Mouse (Mus musculus) ovary, postnatal 10 days (tissue): ENCODE results near the gene Hs6st2.
A peak's percentile ranks its signal among the peaks of the same experiment; 100 is the strongest.

Experiments used
- DNase-seq: peaks from one replicate; pipeline ENCODE4 v3.0.0; 2022; ENCODE audit warnings: low spot score

The Hs6st2 gene

DNA sequence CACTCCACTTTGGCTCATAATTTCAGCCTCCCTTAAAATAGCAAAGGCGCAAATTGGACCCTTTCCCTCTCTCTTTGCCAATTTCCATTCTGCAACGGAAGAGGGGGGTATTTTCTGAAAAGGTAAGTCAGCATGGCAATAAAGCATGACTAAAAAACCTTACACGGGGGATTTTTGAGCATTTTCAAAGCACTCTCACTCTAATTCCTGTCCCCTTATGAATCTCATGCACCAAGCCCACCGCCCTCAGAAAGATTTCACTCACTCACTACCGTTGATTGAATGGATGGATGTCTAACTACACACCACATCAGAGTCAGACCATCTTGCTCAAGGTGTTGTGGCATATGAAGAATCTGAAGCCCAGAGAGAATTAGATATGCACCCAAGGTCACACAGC is at the start of gene Hs6st2:
Gene Hs6st2 (minus strand): TSS at position 101 of the 400 bp plus-strand sequence.
- DNase-seq, result no peak

DNA sequence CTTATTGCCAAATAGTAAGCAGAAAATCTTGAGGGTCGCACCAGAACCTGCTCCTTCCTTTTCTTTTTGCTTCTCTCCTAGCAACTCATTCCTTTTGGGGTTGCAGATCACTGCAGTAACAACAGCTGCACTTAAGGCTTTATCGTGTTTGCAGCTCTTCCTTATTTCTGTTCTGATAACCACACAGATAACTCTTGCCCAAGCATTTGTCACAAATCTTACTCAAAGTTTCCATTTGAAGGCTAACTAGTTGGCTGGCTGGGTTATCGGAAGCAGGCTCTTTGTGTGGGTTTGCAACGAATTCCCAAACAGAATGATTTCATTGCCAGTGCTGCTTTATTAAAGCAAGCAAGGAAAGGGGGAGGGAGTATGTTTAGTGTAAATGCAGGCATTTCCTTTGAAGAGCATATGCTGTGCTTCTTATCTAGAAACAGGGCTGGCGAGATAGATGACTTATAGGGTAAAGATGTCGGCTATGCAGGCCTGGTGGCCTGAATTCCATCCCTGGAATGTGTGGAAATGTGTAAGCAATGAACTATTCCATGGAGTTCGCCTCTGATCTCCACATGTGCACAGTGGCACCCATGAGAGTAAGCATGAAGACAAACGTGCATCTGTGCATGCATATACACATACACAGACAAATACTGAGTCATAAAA is 32.6 kb upstream of the Hs6st2 start:
- DNase-seq, result no peak

DNA sequence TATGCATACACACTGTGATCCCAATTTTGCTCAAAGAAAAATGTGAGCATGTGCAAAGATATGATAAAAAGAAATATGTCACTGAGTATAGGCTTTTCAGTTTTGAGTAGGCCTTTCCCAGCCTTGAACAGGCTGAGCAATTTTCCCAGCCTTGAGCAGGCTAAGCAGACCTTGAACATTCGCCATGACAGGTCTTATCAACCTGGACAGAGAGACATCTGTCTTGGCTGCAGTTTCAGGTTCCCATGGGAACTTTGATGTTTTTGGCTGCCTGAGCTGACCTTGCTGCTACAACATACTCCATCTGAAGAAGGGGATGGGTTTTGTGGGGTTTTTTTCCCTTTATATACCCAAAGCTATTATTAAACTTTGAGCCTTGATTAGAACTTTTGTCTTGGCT is 31.3 kb upstream of the Hs6st2 start:
- DNase-seq, result no peak

DNA sequence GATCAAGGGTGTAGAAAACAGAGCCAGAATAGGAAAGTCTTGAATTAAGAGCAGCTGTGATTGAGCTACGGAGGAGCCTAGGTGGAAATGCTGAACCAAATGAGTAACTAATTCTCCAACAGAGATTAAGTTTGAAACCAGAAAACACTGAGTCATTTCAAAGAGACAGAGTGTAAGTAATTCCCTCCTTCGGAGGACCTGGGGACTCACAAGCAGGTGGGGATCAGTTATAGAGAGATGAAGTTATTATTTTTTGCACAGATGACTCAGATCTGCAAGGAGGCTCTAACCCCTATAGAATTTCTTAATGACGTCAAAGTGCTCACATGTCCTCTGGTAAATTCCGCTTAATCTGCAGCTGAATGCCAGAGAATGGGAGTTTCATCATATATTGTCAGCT is 21.2 kb upstream of the Hs6st2 start:
- DNase-seq, result no peak

DNA sequence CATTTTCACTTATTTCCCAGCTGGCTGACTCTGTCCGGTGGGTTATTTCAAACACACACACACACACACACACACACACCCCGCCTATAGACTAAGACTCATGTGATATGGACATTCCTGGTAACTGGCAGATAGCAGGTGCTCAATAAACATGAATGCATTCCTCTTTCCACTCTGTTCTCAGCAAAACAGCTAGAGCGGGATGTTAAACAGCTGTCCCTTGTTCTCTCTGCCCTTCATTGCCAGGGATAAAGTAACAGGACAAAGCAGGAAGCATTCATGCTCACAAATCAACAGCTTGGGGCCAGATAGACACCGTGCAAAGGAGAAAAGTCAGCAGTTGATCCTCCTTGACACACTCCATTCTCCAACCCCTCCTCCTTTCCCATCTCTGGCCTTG is 17.4 kb upstream of the Hs6st2 start:
- DNase-seq, result no peak

DNA sequence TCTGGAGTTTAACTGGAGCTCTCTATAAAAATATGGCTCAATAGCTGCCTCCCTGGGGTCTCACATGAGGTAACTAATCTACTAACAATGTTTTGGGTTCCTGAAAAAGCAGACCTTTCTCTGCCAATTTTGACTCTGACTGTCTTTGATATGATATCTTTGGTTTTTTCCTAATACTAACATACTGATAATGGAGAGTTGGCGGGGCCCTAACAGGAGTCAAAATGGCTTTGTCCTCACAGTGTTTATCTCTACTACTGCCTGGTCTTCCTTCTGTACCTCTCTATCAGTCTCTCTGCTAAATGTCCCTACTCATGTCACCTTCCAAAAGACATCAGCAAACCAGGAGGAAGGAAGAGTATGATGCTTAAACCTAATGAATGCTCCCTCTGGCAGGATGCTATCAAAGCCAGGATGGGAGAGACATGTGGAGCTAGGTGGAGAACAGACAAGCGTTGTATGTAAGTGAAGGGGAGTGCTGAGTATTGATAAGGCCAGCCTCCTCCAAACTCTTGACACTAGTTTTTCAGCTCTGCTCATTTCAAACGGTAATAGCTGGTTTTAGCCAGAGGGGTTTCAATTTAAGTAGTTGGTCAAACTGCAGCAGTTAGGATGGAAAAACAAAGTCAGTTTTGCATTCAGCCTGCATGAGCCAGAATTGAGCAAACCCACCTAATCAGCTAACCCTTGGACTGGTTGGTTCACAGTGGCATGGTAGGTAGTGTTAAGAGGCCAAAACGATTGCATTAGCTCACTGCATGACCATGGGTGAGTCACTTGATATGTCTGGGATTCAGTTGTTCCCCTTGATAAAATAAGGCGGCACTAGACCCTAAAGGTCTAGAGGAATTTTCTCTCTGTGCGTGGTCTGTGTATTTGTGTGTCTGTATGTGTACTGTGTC is 4.6 kb upstream of the Hs6st2 start:
- DNase-seq, result no peak

DNA sequence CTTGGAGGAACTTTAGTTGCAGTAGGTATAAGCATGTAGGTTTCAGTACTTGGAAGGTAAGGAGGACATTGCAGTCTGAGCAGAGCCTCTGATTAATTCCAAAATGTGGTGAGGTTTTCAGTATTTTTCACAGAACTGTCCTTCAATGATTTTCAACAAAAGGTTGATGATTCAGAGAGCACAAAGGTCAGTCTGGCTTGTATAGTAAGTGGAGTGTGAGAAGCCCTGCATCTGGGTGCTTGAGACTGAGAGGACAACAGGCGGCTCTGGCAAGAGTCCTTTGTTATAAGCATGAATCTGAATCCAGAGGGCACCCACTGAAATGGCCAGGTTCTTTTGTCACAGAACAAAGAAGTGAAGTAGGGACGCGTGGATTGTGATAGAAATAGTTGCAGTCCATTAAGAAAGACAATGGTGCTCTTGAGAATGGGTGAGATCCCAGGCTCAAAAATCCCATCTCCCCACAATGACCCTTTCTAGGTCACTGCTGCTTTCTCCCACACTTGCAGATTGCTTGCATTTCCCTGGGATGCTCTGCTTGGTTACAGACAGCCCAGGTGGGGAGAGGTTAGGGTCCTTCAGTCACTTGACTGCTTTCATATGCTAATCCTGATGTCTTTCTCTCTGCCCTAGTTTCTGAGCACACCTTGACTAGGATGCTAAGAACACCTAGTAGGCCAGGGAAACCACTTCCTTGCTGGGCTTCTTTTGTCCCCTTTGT is 2.8 kb upstream of the Hs6st2 start:
- no peak for DNase-seq

DNA sequence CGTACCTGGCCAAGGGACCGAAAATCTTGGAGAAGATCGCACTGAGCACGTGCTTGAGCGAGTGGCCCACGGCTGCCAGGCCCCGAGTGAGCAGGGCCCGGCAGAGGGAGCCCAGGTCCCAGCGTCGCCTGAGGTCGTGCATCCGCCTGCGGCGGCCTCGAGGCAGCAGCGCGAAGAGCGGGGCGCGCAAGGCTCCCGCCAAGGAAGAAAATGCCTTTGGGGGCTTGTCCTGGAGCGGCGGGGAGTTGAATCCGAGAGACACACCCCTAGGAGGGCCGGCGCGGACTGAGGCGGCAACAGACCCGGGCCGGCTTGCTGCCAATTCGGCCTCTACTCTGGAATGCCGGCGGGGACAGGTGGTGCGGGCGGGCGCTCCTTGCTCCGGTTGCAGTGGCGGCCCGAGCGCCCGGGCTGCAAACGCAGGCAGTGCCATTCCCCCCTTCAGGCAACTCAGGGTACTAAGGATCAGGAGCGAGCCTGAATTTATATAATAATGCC is 437 bp downstream of the Hs6st2 start:
- DNase-seq, result peak; percentile 5

DNA sequence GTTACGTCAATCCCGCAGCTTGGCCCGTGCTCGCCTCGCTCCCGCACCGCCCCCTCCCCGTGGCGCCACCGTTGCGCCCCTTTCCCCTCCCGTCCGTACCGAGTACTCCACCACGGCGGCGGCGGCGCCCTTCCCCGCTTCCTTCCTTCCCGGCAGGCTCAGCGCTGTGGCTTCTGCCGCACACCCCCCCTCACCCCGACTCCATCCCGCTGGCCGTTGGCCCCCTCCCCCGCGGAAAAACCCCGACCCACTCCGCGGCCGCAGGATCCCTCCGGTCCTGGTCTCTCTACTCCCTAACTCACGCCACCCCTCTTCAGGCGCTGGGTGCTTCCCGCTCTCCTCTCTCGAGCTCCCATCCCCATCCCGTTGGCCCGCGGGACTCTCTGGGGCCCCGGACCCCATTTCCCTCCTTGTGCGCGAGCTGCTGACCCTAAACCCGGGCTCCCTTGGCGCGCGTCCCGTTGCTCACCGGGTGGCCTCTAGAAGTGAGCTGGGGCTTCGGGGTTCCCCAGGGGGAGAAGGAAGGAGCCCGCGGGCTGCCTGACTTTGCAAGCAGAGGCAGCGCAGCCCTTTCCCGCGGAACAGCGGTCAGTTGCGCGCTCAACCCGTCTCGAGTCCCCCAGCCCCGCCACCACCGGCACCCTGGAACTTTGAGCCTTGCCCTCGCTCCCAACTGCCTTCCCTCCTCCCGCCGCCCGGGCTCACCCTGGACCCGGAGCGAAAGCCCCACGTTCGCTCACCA is 1.1 kb downstream of the Hs6st2 start:
- peak; percentile 10 for DNase-seq

DNA sequence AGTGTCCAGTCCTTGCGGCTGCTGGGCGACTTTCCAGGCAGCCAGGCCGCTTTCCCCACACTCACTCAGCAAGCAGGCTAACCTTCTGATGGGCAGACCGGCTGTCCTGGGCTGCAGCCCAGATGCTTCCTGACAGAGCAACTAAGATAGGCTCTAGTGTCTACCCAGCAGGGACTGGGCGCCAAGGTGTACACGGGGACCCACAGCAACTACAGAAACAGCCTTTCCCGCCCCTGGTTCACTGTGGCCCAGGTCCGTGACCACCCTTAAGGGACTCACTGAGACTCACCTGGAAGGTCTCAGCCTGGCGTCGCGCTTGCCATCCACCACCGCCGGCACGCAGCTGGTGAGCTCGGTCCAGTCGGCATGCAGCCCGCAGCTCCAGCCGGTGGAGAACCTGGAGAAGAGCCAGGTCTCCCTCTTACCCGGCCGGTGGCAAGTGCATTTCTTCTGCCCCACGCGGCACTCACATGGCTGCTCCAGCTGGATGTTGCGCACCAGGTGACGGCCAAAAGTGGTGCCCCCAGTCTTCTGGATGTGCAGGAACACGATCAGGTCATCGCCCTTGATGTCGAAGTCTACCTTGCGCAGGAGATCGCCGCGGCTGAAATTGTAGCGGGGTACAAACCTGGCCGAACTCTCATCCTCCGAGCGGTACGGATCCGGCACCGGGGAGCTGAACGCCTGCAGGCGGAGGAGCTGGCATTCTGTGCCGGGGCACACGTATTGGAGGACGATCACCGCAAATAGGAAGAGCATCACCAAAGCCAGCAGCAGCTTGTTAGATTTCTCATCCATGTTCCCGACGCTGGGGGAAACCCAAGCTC is 1.8 kb downstream of the Hs6st2 start:
- no peak for DNase-seq

DNA sequence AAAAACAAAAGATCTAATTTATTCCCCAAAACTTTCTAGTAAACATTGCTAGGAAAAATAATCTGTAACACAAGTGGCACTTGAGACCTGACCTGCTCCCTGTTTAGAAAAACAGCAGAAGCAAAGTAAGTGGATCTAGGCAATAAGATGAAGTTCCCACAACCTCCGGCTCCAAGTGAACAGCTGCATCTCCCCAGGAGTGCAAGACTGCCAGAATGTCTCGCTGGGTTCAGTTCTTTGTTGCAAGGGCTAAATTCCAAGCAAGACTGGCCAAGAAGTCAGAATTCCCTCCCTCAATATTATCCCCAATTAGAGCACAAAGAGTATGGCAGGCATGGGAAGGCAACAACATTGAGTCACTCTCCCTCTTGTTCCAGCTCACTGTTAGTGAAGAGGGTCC is 23.4 kb downstream of the Hs6st2 start:
- no peak for DNase-seq

DNA sequence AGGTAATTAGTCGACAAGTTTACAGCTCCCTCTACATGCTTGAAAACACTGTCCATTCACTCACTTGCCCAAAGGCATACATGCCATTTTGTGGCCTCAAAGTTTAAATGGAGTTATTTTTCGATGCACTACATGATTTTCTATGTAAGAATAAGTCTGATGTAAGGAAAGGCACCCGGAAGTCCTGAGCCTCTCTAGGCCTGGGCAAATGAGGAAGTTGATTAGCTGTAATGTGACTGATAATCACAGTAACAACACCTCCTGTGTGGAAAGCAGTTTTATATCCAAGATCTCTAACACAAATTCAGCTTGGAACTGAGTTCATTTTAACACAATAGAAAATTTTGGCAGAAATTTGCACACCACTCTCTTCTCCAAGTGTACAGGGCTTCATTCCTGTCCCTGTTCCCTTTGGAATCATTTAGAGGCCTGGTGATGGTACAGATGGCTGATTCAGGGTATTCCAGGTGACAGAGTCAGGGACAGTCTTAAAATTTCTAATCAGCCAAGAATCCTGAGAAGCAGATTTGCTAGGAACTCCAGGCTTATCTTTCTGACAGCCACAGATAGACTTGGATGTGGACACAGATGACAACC is 38.9 kb downstream of the Hs6st2 start:
- DNase-seq, result no peak

DNA sequence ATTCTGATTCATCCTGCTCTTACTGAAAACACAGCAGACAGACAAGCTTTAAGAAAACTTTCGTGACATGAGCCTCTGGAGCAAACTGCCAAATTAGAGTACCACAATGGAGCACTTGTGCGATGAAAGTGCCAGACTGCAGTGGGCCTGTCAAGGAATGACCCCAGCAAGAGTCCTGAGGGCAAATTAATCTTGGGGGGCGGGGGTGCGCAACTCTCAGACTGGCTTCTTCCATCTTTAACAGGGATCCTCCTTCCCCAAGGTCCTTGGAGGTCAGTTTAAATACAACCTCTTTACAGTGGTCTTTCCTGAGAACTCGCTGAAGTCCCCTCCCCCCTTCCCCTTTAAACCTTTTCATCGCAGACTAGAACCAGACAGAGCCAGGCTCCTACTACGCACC is 45.9 kb downstream of the Hs6st2 start:
- DNase-seq, result no peak

DNA sequence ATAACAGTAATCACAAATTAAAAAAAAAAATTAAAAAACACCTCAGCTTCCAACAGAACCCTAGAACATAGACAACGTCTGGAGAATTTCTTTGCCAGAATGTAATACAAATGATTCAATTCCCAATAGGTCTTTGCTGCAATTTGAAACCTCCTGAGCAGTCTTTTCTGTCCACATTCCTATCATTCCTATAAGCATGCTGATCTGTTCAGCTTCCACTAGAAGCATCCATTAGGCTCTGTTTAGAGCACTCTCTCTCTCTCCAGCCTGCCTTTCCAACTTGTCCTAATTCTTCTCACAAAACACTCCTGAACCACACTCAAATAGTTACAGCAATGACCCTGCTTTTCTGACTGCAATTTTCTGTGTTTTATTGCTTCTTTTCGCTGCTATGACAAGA is 50.3 kb downstream of the Hs6st2 start:
- DNase-seq, result no peak

DNA sequence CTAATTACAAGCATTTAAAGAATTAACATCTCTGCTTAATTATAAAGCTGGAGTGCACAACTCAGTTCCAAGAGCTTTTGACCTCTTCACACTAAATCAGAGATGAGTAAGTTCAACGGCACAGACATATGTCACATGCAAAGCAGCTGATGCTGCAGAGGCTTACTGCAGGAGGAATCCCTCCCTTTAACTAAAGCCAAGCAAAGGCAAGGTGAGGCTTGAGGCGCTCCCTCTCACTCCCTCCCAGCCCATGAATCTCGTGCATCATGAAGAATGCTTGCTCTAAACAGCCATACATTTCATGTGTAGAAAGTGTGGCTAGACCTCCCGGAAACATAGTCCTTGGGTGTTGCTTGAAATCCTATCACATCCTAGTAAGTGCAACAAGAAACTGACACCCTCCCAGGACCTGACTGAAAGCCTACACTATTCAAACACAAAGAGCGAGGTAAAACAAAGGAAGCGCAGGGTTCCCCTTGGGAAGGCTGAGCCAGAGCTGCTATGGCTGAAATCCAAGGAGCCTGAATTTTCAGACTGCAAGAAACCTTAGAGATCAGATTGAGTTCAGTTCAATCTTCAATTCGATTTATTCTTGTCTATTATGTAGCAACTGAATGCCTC is 67.2 kb downstream of the Hs6st2 start:
- no peak for DNase-seq

DNA sequence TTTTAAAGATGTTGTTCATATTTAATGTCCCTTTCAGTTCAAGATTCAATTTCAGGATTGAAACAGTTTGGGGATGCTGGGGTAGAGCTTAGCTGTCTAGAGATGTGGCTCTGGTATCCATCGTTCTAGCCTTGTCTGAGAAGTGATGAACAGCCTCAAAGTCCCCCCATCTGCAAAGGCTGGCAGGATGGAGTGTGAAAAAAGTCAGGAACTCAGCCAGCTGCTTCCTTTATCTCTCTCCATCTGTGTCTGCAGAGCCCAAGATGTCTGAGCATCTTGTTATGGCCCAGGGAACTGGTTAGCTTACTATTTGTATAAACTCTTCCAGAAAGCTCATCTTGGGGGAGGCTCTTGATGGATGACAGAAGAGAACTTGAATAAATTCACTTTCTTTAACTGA is 70.9 kb downstream of the Hs6st2 start:
- no peak for DNase-seq

DNA sequence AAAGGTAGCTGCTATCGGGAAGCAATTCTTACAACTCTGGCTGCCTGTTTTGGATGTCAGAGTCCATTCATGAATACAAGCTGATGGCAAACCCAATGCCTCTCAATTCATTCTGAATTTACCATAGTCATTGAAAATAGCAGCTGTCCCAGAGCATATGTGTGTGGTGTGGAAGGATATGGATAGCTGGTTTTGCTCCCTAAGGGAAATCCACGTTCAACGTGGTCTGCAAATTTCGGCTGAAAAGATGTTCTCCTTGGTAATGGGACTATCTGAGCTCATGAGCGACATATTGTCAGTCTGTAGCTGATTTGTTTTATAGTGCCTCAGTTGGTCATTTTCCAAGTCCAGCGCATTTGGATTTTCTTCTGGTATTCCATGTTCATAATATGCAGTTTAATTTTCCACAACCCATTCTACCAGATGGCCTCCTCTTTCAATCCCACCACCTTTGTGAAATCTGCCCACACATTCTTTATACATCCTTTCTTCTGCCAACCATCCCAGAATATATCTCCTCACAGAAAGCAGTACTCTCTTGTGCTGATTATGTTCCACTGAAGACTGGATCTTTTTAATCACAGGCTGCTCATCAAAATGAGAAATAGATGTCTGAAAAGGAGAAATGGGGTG is 75.3 kb downstream of the Hs6st2 start:
- no peak for DNase-seq

DNA sequence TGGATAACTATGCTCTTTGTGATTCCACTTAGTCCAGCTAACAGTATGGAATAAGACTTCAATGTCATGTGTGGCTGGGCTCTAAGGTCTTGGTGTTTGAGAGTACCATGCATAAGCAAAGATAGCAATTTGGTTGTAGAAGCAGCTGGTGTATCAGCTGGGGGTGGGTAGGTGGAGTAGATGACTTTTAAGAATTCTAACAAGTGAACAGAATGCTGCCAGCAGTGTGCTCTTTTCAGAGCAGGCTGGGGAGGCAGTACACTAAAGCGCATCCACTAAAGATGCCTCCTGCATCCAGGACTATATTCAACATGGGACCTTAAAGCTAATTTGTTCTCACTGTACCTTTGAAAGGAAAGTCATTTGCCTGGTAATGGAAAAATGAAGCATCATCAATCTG is 88.9 kb downstream of the Hs6st2 start:
- no peak for DNase-seq

DNA sequence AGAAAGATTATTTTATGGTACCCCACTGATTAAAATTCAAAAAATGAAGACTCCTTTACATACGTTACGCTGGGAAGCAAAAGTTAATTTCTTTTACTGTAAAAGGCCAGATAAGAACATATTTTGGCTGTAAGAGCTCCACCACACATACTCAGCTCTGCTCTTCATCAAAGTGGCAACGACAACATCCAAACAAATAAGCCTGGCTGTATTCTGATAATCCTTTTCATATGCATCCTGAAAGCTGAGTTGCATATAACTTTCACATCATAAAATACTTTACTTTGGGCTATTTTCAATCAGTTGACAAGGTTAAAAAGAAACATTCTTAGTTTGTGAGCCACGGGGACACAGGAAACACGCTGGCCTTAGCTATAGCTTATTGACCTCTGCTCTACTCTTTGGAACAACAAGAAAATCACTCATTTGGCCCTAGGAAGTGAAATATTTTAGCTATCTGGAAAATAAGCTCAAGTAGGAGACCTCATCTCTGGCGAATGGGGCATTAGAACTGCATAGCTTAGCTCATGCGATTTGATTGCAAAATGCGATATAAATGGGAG is 91.1 kb downstream of the Hs6st2 start:
- DNase-seq, result no peak
